Mouse (Mus musculus) heart, adult 2 months (tissue): ENCODE results near the gene Fbxo9.

Experiments
- EP300 ChIP-seq: fragments of 200-500 bp; IDR thresholded peaks from 2 replicates; pipeline ENCODE4 v1.6.1; 2011; ENCODE audit warnings: low read depth, low read length, control low read depth; ENCODE audit not compliant: insufficient read depth
- POLR2A ChIP-seq: fragments of 200-500 bp; IDR thresholded peaks from 2 replicates; pipeline ENCODE4 v1.6.1; 2011; ENCODE audit warnings: mild to moderate bottlenecking, low read depth, low read length, control low read depth; ENCODE audit not compliant: insufficient read depth

DNA sequence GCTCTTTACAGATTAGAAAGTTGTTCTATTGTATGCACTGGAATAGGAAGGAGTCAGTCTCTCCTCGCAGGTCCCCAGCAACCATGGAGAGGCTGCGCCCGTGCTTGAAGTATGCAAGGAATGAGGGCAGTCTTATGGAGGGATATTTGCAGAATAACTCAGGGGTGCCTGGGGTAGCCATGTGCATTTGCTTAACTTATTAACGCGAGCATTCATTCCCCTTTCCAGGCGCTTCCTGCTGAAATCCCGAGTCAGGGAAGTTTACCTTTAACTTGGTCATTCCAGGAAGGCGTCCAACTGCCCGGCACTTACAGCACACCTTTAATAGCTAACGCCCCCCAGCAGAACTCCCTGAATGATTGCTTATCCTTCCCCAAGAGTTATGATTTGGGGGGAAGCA lies 44.7 kb downstream of the Fbxo9 start:
- TF ChIP-seq POLR2A (no peak), EP300 (no peak)
